Mouse (Mus musculus) kidney, embryonic 14.5 days (tissue): ENCODE data around the gene Srcin1. TPM values are rescaled to one million over a fixed set of nuclear protein-coding genes. Genes with fewer than 3 reads are reported as not detected.

Experiments
- ATAC-seq: fragments of 200-750 bp; cut with Nextera tagmentation; 2 replicates; pipeline ENCODE4 v1.8.0; 2017; ENCODE audit warnings: moderate number of reproducible peaks, mild to moderate bottlenecking, moderate TSS enrichment, moderate library complexity; ENCODE audit not compliant: low FRiP score, low TSS enrichment
- H3K27ac ChIP-seq: fragments of 300-500 bp; sonication (generic); 2 replicates; pipeline ENCODE4 v1.5.1; 2014; ENCODE audit warnings: low read depth, mild to moderate bottlenecking, low read length, moderate library complexity, mixed read lengths
- H3K27me3 ChIP-seq: fragments of 300-500 bp; sonication (generic); 2 replicates; pipeline ENCODE4 v1.6.1; 2014; ENCODE audit warnings: mild to moderate bottlenecking, low read length; ENCODE audit not compliant: control insufficient read depth, insufficient read depth
- H3K36me3 ChIP-seq: fragments of 300-500 bp; sonication (generic); 2 replicates; pipeline ENCODE4 v1.6.1; 2014; ENCODE audit warnings: low read length, mixed read lengths; ENCODE audit not compliant: control insufficient read depth, insufficient read depth
- H3K4me1 ChIP-seq: fragments of 300-500 bp; sonication (generic); 2 replicates; pipeline ENCODE4 v1.6.1; 2014; ENCODE audit warnings: low read length, mixed read lengths; ENCODE audit not compliant: control insufficient read depth, insufficient read depth
- H3K4me2 ChIP-seq: fragments of 300-500 bp; sonication (generic); replicated peaks from 2 replicates; pipeline ENCODE4 v1.6.1; 2014; ENCODE audit warnings: low read depth, mild to moderate bottlenecking, low read length
- H3K4me3 ChIP-seq: fragments of 300-500 bp; sonication (generic); 2 replicates; pipeline ENCODE4 v1.5.1; 2014; ENCODE audit warnings: mild to moderate bottlenecking, low read length
- H3K9ac ChIP-seq: fragments of 300-500 bp; sonication (generic); 2 replicates; pipeline ENCODE4 v1.6.1; 2014; ENCODE audit warnings: low read depth, mild to moderate bottlenecking, low read length, moderate library complexity
- H3K9me3 ChIP-seq: fragments of 300-500 bp; sonication (generic); 2 replicates; pipeline ENCODE4 v1.6.1; 2016; ENCODE audit warnings: low read length; ENCODE audit not compliant: control insufficient read depth
- WGBS: fragments of 180-500 bp; shearing (Covaris S2); extraction: QIAGEN DNeasy Blood & Tissue Kit; methylation state at CpG from one replicate; pipeline ENCODE4 v1.1.7; 2014; 5-methylcytosine and 5-hydroxymethylcytosine counted together
- polyA plus RNA-seq: library from polyadenylated mRNA; unstranded; fragments of >200 nt; fragmentation: Nextera tagmentation; extraction: Ambion mirVana; gene quantifications from 2 replicates; pipeline ENCODE4 v1.2.1, GENCODE M21; 2014

Srcin1 gene
- polyA plus RNA-seq, 1 experiment from 2014 or later = 0.97 TPM

DNA sequence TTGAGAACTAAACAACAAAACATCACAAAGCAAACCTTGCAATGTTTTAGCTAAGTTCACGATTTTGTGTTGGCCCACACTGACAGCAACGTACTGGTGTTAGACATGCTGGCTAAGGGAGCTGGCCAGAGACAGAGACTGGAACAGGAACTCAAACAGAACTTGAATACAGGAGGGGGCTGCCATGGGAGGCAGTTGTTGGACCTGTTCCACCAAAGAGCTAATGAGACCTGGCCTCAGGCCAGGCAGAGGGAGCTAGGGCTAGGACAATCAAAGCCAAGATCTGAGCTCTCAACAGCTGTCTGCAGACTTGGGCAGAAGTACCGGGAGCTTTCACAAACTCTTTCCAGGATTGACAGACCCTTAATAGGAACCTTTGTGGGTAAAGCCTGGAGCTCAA, 35.4 kb downstream of the Srcin1 start:
- no peak overlapping the region for H3K4me2 ChIP-seq
- peaks cover 46% of the 10 kb centered on the region for H3K27me3 ChIP-seq
- no peak overlapping the region for H3K4me3 ChIP-seq
- no peaks in the 10 kb centered on the region for H3K36me3 ChIP-seq
- H3K9ac ChIP-seq = no peak overlapping the region
- no peak for ATAC-seq
- H3K9me3 ChIP-seq = no peaks in the 10 kb centered on the region
- peaks cover 16% of the 10 kb centered on the region for H3K4me1 ChIP-seq
- 61% methylated on average over 3 of the region's 3 CpGs for WGBS
- H3K27ac ChIP-seq = no peak overlapping the region

DNA sequence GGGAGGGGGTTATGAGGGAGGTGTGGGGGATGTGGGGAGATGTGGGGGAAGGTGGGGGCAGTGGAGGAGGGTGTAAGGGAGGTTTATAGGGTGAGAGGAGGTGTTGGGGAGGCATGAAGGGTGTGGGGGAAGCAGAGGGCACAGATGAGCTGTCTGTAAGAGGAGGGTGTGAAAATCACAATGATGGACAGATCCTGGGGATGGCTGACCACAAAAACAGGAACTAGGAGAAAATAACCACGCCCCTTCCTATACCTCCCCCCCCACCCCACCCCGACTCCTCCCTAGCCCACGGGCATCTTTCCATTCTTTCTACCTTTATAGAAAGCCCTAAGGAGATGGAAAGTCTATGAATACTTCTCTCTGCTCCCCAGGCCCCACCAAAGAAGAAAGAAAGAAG, 35.9 kb downstream of the Srcin1 start:
- peaks cover 46% of the 10 kb centered on the region for H3K27me3 ChIP-seq
- H3K27ac ChIP-seq = no peak overlapping the region
- H3K4me3 ChIP-seq = no peak overlapping the region
- no peaks in the 10 kb centered on the region for H3K9me3 ChIP-seq
- ATAC-seq = no peak
- no peak overlapping the region for H3K4me2 ChIP-seq
- H3K36me3 ChIP-seq = no peaks in the 10 kb centered on the region
- peaks cover 16% of the 10 kb centered on the region for H3K4me1 ChIP-seq
- no peak overlapping the region for H3K9ac ChIP-seq
- 67% methylated on average over 3 of the region's 3 CpGs for WGBS

DNA sequence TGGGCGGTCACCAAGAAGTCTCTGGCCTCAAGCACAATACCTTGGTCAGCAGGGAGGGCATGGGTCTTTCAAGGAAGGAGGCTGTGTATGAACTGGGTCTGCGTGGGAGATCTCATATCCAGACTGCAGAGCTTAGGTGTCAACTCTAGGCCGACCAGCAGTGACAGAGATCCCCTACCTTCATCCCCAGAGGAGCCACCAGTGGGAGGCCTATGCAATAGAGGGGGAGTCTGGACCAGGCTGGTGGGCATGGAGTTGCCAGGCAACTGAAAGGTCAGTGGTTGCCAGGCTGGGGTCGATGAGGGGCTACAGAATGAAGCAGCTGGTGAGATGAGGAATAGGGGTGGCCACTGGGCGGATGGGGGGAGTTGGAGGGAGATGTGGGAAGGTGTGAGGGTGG, 36.4 kb downstream of the Srcin1 start:
- no peak overlapping the region for H3K4me3 ChIP-seq
- H3K36me3 ChIP-seq = no peaks in the 10 kb centered on the region
- WGBS = 59% methylated on average over 5 of the region's 5 CpGs
- H3K9ac ChIP-seq = no peak overlapping the region
- H3K9me3 ChIP-seq = no peaks in the 10 kb centered on the region
- H3K4me2 ChIP-seq = no peak overlapping the region
- no peak for ATAC-seq
- peaks cover 21% of the 10 kb centered on the region for H3K4me1 ChIP-seq
- H3K27me3 ChIP-seq = peaks cover 46% of the 10 kb centered on the region
- H3K27ac ChIP-seq = no peak overlapping the region

DNA sequence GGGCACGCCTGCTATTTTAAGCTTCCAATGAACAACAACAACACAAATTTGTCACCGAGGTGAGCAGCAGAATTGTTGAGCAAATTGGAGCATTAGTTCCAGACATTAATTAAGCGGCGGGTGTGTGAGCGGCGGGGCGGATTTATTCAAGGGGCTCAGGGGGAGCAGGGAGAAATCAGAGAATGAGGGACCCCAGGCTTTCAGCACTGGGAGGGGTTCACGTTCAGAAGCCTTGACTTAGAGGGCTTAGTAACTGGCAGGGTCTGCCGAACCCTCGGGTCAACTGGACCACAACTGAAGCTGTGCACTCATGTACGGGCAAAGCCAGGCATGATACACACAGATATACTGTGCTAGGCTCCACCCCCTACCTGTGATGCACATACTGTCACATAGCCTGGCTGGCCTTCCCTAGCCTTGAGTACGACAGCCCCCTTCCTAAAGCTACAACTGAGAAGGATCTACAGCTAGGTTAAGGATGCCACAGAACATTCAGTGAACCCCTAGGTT, 38.4 kb downstream of the Srcin1 start:
- peaks cover 30% of the 10 kb centered on the region for H3K4me1 ChIP-seq
- H3K4me2 ChIP-seq = peak overlapping the region; percentile 55
- H3K27me3 ChIP-seq = peaks cover 59% of the 10 kb centered on the region
- H3K27ac ChIP-seq = no peak overlapping the region
- WGBS = 21% methylated on average over 12 of the region's 12 CpGs
- no peak for ATAC-seq
- no peaks in the 10 kb centered on the region for H3K36me3 ChIP-seq
- peak overlapping the region; percentile 36 for H3K4me3 ChIP-seq
- peak overlapping the region; percentile 19; the same call in 1 of the 2 replicates for H3K9ac ChIP-seq
- no peaks in the 10 kb centered on the region for H3K9me3 ChIP-seq

DNA sequence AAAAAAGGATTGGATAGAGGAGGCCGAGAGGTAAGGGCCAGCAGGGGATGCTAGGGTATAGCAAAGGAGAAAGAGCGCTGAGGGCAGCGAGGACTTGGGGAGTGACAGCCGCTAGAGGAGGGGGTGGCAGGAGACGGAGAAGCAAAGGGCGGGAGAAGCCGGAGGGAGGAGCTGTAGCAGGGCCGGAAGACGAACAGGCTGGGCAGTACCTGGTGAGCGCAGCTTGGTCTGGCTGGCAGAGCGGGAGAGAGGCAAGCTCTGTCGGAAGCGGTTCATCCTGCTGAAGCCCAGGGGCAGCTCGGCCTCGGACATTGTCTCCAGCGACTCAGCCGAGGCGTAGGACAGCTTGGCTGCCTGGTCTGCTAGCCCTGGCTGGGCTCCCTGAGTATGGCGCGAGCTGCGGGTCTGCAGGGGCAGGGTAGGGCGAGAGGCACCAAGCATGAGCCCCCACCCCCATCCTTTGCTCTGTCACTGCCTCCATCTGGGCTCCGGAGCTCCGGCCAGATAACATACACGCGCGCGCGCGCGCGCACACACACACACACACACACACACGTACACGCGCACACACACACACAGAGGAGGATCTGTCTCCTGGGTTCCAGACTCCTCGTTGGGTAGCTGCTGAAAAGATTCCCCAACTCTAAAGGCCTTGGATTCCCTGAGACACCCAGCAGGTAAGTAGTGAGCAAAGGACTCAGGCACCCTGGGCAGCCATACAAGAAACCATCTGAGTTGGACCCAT, 39.0 kb downstream of the Srcin1 start:
- Histone ChIP-seq H3K9me3 (no peaks in the 10 kb centered on the region), H3K9ac (peak overlapping the region; percentile 19; the same call in 1 of the 2 replicates), H3K4me2 (peak overlapping the region; percentile 55), H3K4me3 (peak overlapping the region; percentile 36), H3K27me3 (peaks cover 65% of the 10 kb centered on the region), H3K27ac (no peak overlapping the region), H3K4me1 (peaks cover 29% of the 10 kb centered on the region), H3K36me3 (no peaks in the 10 kb centered on the region)
- 1% methylated on average over 33 of the region's 36 CpGs for WGBS
- ATAC-seq = peak; percentile 41; the same call in 1 of the 2 replicates

DNA sequence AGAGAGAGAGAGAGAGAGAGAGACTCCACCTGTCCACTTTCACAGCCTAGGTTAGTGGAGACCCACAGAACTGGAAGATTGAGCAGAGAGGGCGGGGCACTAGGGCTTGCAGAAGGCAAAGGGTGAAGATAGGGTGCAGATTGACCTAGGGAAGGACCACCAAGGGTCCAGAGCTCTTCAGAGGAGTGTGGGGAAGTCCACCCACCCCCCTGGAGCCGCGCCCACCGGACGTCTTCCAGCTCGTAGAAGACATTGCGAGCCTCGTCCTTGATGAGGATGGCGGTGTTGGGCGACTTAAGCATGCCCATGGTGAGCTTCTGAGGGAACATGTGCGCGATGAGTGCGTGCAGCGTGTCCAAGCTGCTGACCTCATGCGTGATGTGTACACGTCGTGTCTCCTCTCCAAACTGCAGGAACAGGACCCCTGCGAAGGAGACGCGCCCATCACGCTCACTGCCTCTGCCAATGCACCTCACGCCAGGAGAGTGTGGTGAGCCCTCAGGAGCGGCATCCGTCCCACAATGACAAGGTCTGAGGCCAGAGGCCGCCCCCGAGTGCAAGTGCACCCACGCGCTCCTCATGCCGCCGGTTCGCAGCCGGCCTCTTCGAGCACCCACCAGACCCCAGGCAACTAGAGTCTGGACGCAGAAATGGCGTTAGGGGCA, 39.8 kb downstream of the Srcin1 start:
- no peaks in the 10 kb centered on the region for H3K36me3 ChIP-seq
- peaks cover 62% of the 10 kb centered on the region for H3K27me3 ChIP-seq
- H3K4me2 ChIP-seq = peak overlapping the region; percentile 55
- H3K9me3 ChIP-seq = no peaks in the 10 kb centered on the region
- H3K9ac ChIP-seq = no peak overlapping the region
- H3K4me3 ChIP-seq = peak overlapping the region; percentile 36; the same call in 1 of the 2 replicates
- no peak overlapping the region for H3K27ac ChIP-seq
- peaks cover 26% of the 10 kb centered on the region for H3K4me1 ChIP-seq
- no peak for ATAC-seq
- 13% methylated on average over 35 of the region's 35 CpGs for WGBS

DNA sequence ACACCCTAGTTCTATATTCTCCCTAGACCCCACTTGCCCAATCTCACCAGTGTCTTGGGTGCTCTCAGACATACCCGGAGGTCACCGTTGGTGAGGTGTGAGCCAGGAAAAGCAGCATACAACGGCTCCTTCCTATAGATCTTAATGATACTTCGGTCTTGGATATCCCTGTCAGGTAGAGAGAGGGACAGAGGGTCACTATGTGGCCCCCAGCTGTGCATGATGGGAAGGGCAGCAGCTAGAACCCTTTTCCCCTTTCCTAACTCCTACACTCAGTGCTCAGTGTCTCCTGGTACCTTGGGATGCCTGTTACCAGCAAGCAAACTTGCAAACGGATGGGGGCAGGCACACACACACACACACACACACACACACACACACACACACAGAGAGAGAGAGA, 40.3 kb downstream of the Srcin1 start:
- H3K4me2 ChIP-seq = no peak overlapping the region
- H3K4me1 ChIP-seq = peaks cover 26% of the 10 kb centered on the region
- H3K36me3 ChIP-seq = no peaks in the 10 kb centered on the region
- H3K9ac ChIP-seq = no peak overlapping the region
- H3K27me3 ChIP-seq = peaks cover 62% of the 10 kb centered on the region
- ATAC-seq = no peak
- WGBS = 49% methylated on average over 5 of the region's 5 CpGs
- H3K9me3 ChIP-seq = no peaks in the 10 kb centered on the region
- H3K27ac ChIP-seq = no peak overlapping the region
- no peak overlapping the region for H3K4me3 ChIP-seq

DNA sequence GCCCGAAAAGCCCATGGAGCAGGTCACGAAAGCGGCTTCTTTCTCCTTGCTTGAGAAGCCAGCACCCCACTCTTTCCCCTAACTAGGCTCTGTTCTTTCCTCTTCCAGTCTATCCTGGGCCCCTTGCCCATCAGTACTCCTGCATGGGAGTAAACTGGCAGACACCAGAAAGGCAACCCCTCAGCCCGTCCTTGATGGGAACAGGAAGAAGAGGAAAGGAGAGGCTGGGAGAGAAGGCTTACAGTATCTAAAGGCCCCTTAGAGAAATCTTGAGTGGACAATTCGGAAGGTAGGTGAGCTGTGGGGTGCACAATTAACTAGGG, 40.7 kb downstream of the Srcin1 start:
- Histone ChIP-seq H3K4me2 (no peak overlapping the region), H3K27ac (no peak overlapping the region), H3K27me3 (peaks cover 62% of the 10 kb centered on the region), H3K4me3 (peak overlapping the region; percentile 29; the same call in 1 of the 2 replicates), H3K4me1 (peaks cover 26% of the 10 kb centered on the region), H3K36me3 (no peaks in the 10 kb centered on the region), H3K9me3 (no peaks in the 10 kb centered on the region), H3K9ac (no peak overlapping the region)
- no peak for ATAC-seq
- 24% methylated on average over 5 of the region's 5 CpGs for WGBS
